Mouse (Mus musculus): ENCODE measurements at regions not wholly inside any gene's neighbourhood (a gene's known extent, or its start where the extent isn't known, plus 50 kb on each side); places are given as distances from the start of the nearest gene placed in this dataset.

GRCm38 (mm10) chr19:45288722-45289121 is 53.1 kb upstream of the Lbx1 start:
- Histone ChIP-seq H3K4me1 (replicated peaks; ENCODE audit: insufficient read depth, low read length) (peaks cover 7% of the 10 kb centered on the region; the same call in 1 of the 2 replicates), H3K9me3 (replicated peaks; ENCODE audit: low read length) (no peaks in the 10 kb centered on the region), H3K9ac (ENCODE audit: low read depth, low read length) (no peak overlapping the region), H3K4me3 (replicated peaks; ENCODE audit: low read depth, low read length) (no peak overlapping the region), H3K36me3 (ENCODE audit: insufficient read depth, low read length) (no peaks in the 10 kb centered on the region), H3K4me2 (ENCODE audit: low read length) (no peak overlapping the region), H3K27me3 (ENCODE audit: insufficient read depth, low read length) (peaks cover 7% of the 10 kb centered on the region; the same call in 1 of the 2 replicates), H3K27ac (no peak overlapping the region)
- WGBS, result 67% methylated on average over 2 of the region's 2 CpGs
- TF ChIP-seq CTCF (IDR thresholded peaks at IDR 0.05; ENCODE audit: low read depth), result no peak
- no peak for ATAC-seq (replicated peaks; ENCODE audit: low FRiP score, low read depth)
- DNase-seq (ENCODE audit: low spot score), result no peak

GRCm38 (mm10) chr19:45297812-45298211 is 62.2 kb upstream of the Lbx1 start:
- WGBS, result 36% methylated on average over 3 of the region's 3 CpGs
- DNase-seq (ENCODE audit: low spot score) (peak; percentile 71), ATAC-seq (replicated peaks; ENCODE audit: low FRiP score, low read depth) (no peak)
- Histone ChIP-seq H3K4me1 (replicated peaks; ENCODE audit: insufficient read depth, low read length) (peaks cover 7% of the 10 kb centered on the region), H3K9me3 (replicated peaks; ENCODE audit: low read length) (no peaks in the 10 kb centered on the region), H3K36me3 (ENCODE audit: insufficient read depth, low read length) (no peaks in the 10 kb centered on the region), H3K4me2 (ENCODE audit: low read length) (no peak overlapping the region), H3K27ac (no peak overlapping the region), H3K9ac (ENCODE audit: low read depth, low read length) (no peak overlapping the region), H3K4me3 (replicated peaks; ENCODE audit: low read depth, low read length) (no peak overlapping the region), H3K27me3 (ENCODE audit: insufficient read depth, low read length) (peaks cover 28% of the 10 kb centered on the region)
- TF ChIP-seq CTCF (IDR thresholded peaks at IDR 0.05; ENCODE audit: low read depth), result peak; percentile 75

GRCm38 (mm10) chr19:45299341-45299740 is 63.7 kb upstream of the Lbx1 start:
- Histone ChIP-seq H3K9me3 (replicated peaks; ENCODE audit: low read length) (no peaks in the 10 kb centered on the region), H3K36me3 (ENCODE audit: insufficient read depth, low read length) (no peaks in the 10 kb centered on the region), H3K4me1 (replicated peaks; ENCODE audit: insufficient read depth, low read length) (no peaks in the 10 kb centered on the region; the same call in 1 of the 2 replicates), H3K4me2 (ENCODE audit: low read length) (no peak overlapping the region), H3K27me3 (ENCODE audit: insufficient read depth, low read length) (peaks cover 22% of the 10 kb centered on the region), H3K4me3 (replicated peaks; ENCODE audit: low read depth, low read length) (no peak overlapping the region), H3K27ac (no peak overlapping the region), H3K9ac (ENCODE audit: low read depth, low read length) (no peak overlapping the region)
- TF ChIP-seq CTCF (IDR thresholded peaks at IDR 0.05; ENCODE audit: low read depth), result no peak
- no peak for ATAC-seq (replicated peaks; ENCODE audit: low FRiP score, low read depth)
- DNase-seq (ENCODE audit: low spot score), result no peak
- 74% methylated on average over 3 of the region's 3 CpGs for WGBS

- DNase-seq (ENCODE audit: low spot score) (no peak), ATAC-seq (replicated peaks; ENCODE audit: low FRiP score, low read depth) (no peak)
- Histone ChIP-seq H3K4me3 (replicated peaks; ENCODE audit: low read depth, low read length) (no peak overlapping the region), H3K4me2 (ENCODE audit: low read length) (no peak overlapping the region), H3K27ac (no peak overlapping the region), H3K36me3 (ENCODE audit: insufficient read depth, low read length) (no peaks in the 10 kb centered on the region), H3K4me1 (replicated peaks; ENCODE audit: insufficient read depth, low read length) (no peaks in the 10 kb centered on the region; the same call in 1 of the 2 replicates), H3K9me3 (replicated peaks; ENCODE audit: low read length) (no peaks in the 10 kb centered on the region), H3K27me3 (ENCODE audit: insufficient read depth, low read length) (peaks cover 26% of the 10 kb centered on the region), H3K9ac (ENCODE audit: low read depth, low read length) (no peak overlapping the region)
- WGBS, result 52% methylated on average over 5 of the region's 5 CpGs
- TF ChIP-seq CTCF (IDR thresholded peaks at IDR 0.05; ENCODE audit: low read depth), result no peak
Measured at GRCm38 (mm10) chr19:45299768-45300167, 63.8 kb upstream of the Btrc start.

GRCm38 (mm10) chr19:45300691-45301431 is 62.7 kb upstream of the Btrc start:
- ATAC-seq (replicated peaks; ENCODE audit: low FRiP score, low read depth), result 0 out of 2 replicates have a peak, but pooled peaks have one; percentile 35
- Histone ChIP-seq H3K27ac (no peak overlapping the region), H3K9me3 (replicated peaks; ENCODE audit: low read length) (no peaks in the 10 kb centered on the region), H3K9ac (ENCODE audit: low read depth, low read length) (peak overlapping the region; percentile 19; the same call in 1 of the 2 replicates), H3K4me3 (replicated peaks; ENCODE audit: low read depth, low read length) (peak overlapping the region; percentile 60), H3K36me3 (ENCODE audit: insufficient read depth, low read length) (no peaks in the 10 kb centered on the region), H3K27me3 (ENCODE audit: insufficient read depth, low read length) (peaks cover 26% of the 10 kb centered on the region), H3K4me1 (replicated peaks; ENCODE audit: insufficient read depth, low read length) (no peaks in the 10 kb centered on the region; the same call in 1 of the 2 replicates), H3K4me2 (ENCODE audit: low read length) (peak overlapping the region; percentile 98)
- 5% methylated on average over 22 of the region's 22 CpGs for WGBS
- peak; percentile 77 for DNase-seq (ENCODE audit: low spot score)
- TF ChIP-seq CTCF (IDR thresholded peaks at IDR 0.05; ENCODE audit: low read depth), result peak; percentile 75

GRCm38 (mm10) chr19:45301432-45301732 is 62.2 kb upstream of the Btrc start:
- H3K27ac ChIP-seq, result no peak overlapping the region
- H3K36me3 ChIP-seq (ENCODE audit: insufficient read depth, low read length), result no peaks in the 10 kb centered on the region
- 0 out of 2 replicates have a peak, but pooled peaks have one; percentile 5 for ATAC-seq (replicated peaks; ENCODE audit: low FRiP score, low read depth)
- no peaks in the 10 kb centered on the region for H3K9me3 ChIP-seq (replicated peaks; ENCODE audit: low read length)
- H3K4me1 ChIP-seq (replicated peaks; ENCODE audit: insufficient read depth, low read length), result no peaks in the 10 kb centered on the region; the same call in 1 of the 2 replicates
- H3K4me3 ChIP-seq (replicated peaks; ENCODE audit: low read depth, low read length), result peak overlapping the region; percentile 60
- under 1% methylated on average over 15 of the region's 16 CpGs for WGBS
- no peak for DNase-seq (ENCODE audit: low spot score)
- peak overlapping the region; percentile 98 for H3K4me2 ChIP-seq (ENCODE audit: low read length)
- peaks cover 26% of the 10 kb centered on the region for H3K27me3 ChIP-seq (ENCODE audit: insufficient read depth, low read length)
- peak overlapping the region; percentile 56 for H3K9ac ChIP-seq (ENCODE audit: low read depth, low read length)
- TF ChIP-seq CTCF (IDR thresholded peaks at IDR 0.05; ENCODE audit: low read depth), result no peak
